ENCODE assay signal across 10 mouse cellular contexts in the genomic region with DNA sequence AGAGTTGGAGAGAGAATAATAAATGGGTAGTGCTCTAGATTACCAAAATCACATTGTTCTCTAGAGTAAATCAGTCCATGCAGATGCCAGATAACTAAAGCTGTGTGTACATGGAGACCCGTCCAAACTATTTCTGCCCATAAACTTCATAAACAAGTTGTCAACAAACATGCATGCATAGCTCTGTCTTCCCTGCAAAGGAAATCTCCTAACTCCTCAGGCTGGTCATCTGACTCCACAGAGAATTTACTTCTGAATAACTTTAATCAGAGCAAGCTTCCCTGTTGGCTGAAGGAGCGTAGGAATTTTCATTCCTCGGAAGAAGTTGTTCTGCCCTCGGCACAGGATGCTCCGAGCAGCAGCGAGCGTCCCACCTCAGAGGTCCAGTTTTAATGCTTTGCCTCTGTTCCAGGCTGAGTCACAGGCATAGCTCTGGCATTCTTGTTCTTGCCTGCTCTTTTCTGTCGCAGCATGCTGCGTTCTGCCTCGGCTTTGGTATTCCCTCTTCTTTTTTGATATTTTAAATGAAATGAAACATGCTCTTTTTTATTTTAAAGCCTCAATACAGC. TPM values are rescaled to one million over a fixed set of nuclear protein-coding genes. Genes with fewer than 3 reads are reported as not detected.
DNase-seq lines count a peak whose midpoint lies in the region; ATAC-seq lines count a peak whose summit lies in the region.
"Had no signal": no experiment of that assay in that cellular context is flagged by ENCODE, and none has a peak within 500 bp of the region (broad histone marks: within the 10 kb centered on the region; RNA-seq: fewer than 3 reads in every experiment).

No protein-coding gene starts in this region.

- H3K4me3 ChIP-seq in hindbrain, embryonic 15.5 days = no peak overlapping the region
- H3K4me3 ChIP-seq in hindbrain, embryonic 11.5 days (ENCODE audit: low read depth, low read length) = no peak overlapping the region
- H3K4me3 ChIP-seq in limb, embryonic 13.5 days = peak overlapping the region; percentile 16
- H3K4me3 ChIP-seq: forebrain, embryonic 15.5 days had no signal

- no peak for DNase-seq in hindbrain, embryonic 11.5 days (ENCODE audit: low spot score)
- peak; percentile 53 for DNase-seq in urinary bladder, postnatal 14 days (ENCODE audit: low spot score)
- no peak for DNase-seq in urinary bladder, adult 2 months (ENCODE audit: low spot score)
- no peak for DNase-seq in spleen, postnatal 36 days (ENCODE audit: low spot score in 2 of 2)
- DNase-seq in spleen, adult 12 weeks (ENCODE audit: low spot score) = no peak
- DNase-seq: cerebellum, postnatal 10 days had no signal

- H3K4me1 ChIP-seq in hindbrain, embryonic 15.5 days (replicated peaks) = no peaks in the 10 kb centered on the region
- no peaks in the 10 kb centered on the region for H3K4me1 ChIP-seq in hindbrain, embryonic 11.5 days (replicated peaks; ENCODE audit: control insufficient read depth, insufficient read depth, low read length)
- H3K4me1 ChIP-seq in limb, embryonic 13.5 days = peaks cover 8% of the 10 kb centered on the region; the same call in 1 of the 2 replicates
- H3K4me1 ChIP-seq: forebrain, embryonic 15.5 days had no signal

- no peaks in the 10 kb centered on the region for H3K9me3 ChIP-seq in hindbrain, embryonic 15.5 days
- H3K9me3 ChIP-seq in hindbrain, embryonic 11.5 days (ENCODE audit: control insufficient read depth, low read length) = no peaks in the 10 kb centered on the region
- H3K9me3 ChIP-seq in limb, embryonic 13.5 days = no peaks in the 10 kb centered on the region
- H3K9me3 ChIP-seq: forebrain, embryonic 15.5 days had no signal

- 62% methylated on average over 10 of the region's 10 CpGs for WGBS in hindbrain, embryonic 15.5 days
- WGBS in hindbrain, embryonic 11.5 days = 59% methylated on average over 10 of the region's 10 CpGs
- 21% methylated on average over 10 of the region's 10 CpGs for WGBS in limb, embryonic 13.5 days

- peak overlapping the region; percentile 8; the same call in 1 of the 2 replicates for H3K4me2 ChIP-seq in hindbrain, embryonic 15.5 days
- H3K4me2 ChIP-seq in hindbrain, embryonic 11.5 days (replicated peaks; ENCODE audit: low read depth, low read length) = no peak overlapping the region
- H3K4me2 ChIP-seq in limb, embryonic 13.5 days (replicated peaks) = peak overlapping the region; percentile 53
- H3K4me2 ChIP-seq: forebrain, embryonic 15.5 days had no signal

- H3K9ac ChIP-seq in hindbrain, embryonic 15.5 days = no peak overlapping the region
- no peak overlapping the region for H3K9ac ChIP-seq in hindbrain, embryonic 11.5 days (ENCODE audit: low read depth, low read length)
- no peak overlapping the region; the same call in 1 of the 2 replicates for H3K9ac ChIP-seq in limb, embryonic 13.5 days
- H3K9ac ChIP-seq: forebrain, embryonic 15.5 days had no signal

- no peak for ATAC-seq in hindbrain, embryonic 15.5 days (ENCODE audit: low FRiP score, low read depth)
- no peak for ATAC-seq in hindbrain, embryonic 11.5 days (ENCODE audit: low FRiP score)
- no peak for ATAC-seq in limb, embryonic 13.5 days (ENCODE audit: low FRiP score, low read depth)
- ATAC-seq: forebrain, embryonic 15.5 days; inflammation-experienced regulatory T-cells, adult 6 months had no signal

- no peaks in the 10 kb centered on the region for H3K36me3 ChIP-seq in hindbrain, embryonic 15.5 days
- no peaks in the 10 kb centered on the region for H3K36me3 ChIP-seq in hindbrain, embryonic 11.5 days (ENCODE audit: control insufficient read depth, insufficient read depth, low read length)
- no peaks in the 10 kb centered on the region for H3K36me3 ChIP-seq in limb, embryonic 13.5 days
- H3K36me3 ChIP-seq: forebrain, embryonic 15.5 days had no signal

- H3K27me3 ChIP-seq in hindbrain, embryonic 15.5 days = no peaks in the 10 kb centered on the region
- no peaks in the 10 kb centered on the region for H3K27me3 ChIP-seq in hindbrain, embryonic 11.5 days (ENCODE audit: control insufficient read depth, insufficient read depth, low read length)
- H3K27me3 ChIP-seq in limb, embryonic 13.5 days = no peaks in the 10 kb centered on the region
- H3K27me3 ChIP-seq: forebrain, embryonic 15.5 days had no signal

- H3K27ac ChIP-seq in hindbrain, embryonic 15.5 days (replicated peaks) = no peak overlapping the region
- H3K27ac ChIP-seq in hindbrain, embryonic 11.5 days (ENCODE audit: low read depth, low read length) = no peak overlapping the region
- H3K27ac ChIP-seq in limb, embryonic 13.5 days = 0 out of 2 replicates have a peak overlapping the region, but pooled peaks have one; percentile 15
- H3K27ac ChIP-seq: forebrain, embryonic 15.5 days had no signal

RNA-seq across cellular contexts. Expression of a gene that starts 41.8 kb away (rescaled TPM):
- polyA plus RNA-seq in hindbrain, embryonic 15.5 days (2015; fragmentation: Nextera tagmentation; extraction: Ambion mirVana) = 5.4 and 8.8 TPM in 2 replicates
- polyA plus RNA-seq in hindbrain, embryonic 11.5 days (2014; fragmentation: Nextera tagmentation; extraction: Ambion mirVana) = 31.0 and 34.5 TPM in 2 replicates
- polyA plus RNA-seq in urinary bladder, adult 2 months (2012; rRNA removed) = 5.1 and 8.1 TPM in 2 replicates
- 51.8 and 54.3 TPM in 2 replicates for polyA plus RNA-seq in limb, embryonic 13.5 days (2015; fragmentation: Nextera tagmentation; extraction: Ambion mirVana)
